Mouse (Mus musculus) WW6 (cell line): Measurements from ENCODE around the gene Adgre5.

ENCODE experiments used
- DNase-seq: peaks from one replicate; pipeline ENCODE4 v3.0.0-alpha.2; 2013; ENCODE audit warnings: low read depth, low spot score

The Adgre5 gene

GRCm38 (mm10) chr8:83693609-83694236 lies 47.4 kb downstream of the Adgre5 start:
- DNase-seq = no peak

- no peak for DNase-seq
These were observed 51.9 kb downstream of the Adgre5 start for GRCm38 (mm10) chr8:83689264-83689663.

DNA sequence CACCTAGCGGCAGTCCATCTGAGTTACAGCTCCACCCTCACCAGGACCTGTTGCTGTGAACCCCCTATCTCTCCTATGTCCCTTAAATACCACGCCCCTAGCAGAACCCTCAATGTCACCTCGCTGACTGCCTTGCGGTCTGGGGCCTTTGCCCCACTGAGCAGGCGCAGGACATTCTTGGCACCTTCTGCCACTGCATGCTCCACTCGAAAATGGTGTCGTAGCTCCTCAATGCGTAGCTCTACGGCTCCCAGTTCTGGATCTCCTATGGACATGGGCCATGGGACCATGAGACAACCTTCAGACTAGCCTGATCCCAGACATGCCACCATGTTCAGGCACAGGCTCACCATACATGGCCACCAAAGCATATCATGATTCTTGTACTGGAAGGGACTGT lies 56.6 kb downstream of the Adgre5 start:
- DNase-seq = no peak

DNA sequence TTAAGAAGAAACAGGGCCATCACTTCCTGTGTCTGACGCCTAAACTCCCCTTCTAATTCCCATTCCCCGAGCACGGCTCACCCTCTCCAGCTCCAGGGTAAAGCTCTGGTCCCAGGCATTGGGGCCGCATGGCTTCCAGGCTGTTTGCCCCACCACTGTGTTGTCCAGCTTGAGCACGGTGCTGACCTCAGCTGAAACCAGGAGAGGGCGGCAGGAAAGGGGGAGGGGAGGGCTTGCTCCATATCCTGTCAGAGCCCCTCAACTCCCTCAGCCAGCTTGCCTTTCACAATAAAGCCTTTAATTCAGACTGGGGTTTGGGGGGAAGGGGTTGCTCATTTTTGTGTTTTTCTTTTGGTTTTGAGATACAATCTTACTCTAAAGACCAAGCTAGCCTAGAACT lies 60.0 kb downstream of the Adgre5 start:
- DNase-seq = no peak

- no peak for DNase-seq
These were observed 60.5 kb downstream of the Adgre5 start for GRCm38 (mm10) chr8:83680603-83681002.

- no peak for DNase-seq
These were observed 61.3 kb downstream of the Adgre5 start for GRCm38 (mm10) chr8:83679866-83680265.

- no peak for DNase-seq
These were observed 66.6 kb downstream of the Adgre5 start for GRCm38 (mm10) chr8:83674497-83674896.
